Mouse (Mus musculus) cerebellum, postnatal 4 days (tissue): ENCODE results near the gene Shisal2a.

Source experiments
- DNase-seq, 2 experiments: peaks; one replicate each; pipeline ENCODE4 v3.0.0; 2022; ENCODE audit warnings: low spot score in 2 of 2, mixed read lengths in 1 of 2

The Shisal2a gene

DNA sequence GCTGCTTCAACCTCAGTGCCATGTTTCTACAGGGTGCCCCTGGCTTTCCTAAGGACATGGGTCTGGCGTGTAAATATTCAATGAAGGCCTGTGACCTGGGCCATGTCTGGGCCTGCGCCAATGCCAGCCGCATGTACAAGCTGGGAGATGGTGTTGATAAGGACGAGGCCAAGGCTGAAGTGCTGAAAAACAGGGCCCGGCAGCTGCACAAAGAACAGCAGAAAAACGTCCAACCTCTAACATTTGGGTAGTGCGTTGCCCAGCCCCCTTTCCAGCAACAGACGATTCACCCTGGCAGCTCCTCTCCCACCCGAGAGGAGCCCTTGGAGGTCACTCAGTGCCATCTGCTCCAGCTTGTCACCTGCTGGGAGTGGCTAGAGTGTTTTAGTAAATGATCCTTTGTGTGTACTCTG, 44.8 kb downstream of the Shisal2a start:
- peak in 1 of 2 experiments; percentile 13 for DNase-seq

DNA sequence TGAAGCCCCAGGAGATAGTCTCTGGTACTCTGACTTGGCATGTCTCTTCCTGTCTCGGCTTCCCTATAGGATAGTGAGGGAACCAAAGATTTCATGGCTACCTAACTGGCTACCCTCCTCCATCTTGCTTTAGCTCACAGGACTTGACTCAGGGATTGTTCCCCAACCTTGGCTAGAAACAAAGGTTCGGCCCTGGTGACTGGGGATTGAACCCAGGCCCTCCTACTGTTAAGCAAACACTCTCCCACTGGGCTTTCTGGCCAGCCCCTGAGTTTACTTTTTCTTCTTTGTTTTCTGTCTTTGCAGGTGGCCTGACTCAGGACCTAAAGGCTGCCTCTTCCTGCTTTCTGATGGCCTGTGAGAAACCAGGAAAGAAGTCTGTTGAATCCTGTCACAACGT, 45.3 kb downstream of the Shisal2a start:
- DNase-seq = no peak

GRCm38 (mm10) chr4:108336765-108337164, 46.4 kb downstream of the Shisal2a start:
- DNase-seq = no peak

GRCm38 (mm10) chr4:108335413-108335812, 47.7 kb downstream of the Shisal2a start:
- DNase-seq = no peak

DNA sequence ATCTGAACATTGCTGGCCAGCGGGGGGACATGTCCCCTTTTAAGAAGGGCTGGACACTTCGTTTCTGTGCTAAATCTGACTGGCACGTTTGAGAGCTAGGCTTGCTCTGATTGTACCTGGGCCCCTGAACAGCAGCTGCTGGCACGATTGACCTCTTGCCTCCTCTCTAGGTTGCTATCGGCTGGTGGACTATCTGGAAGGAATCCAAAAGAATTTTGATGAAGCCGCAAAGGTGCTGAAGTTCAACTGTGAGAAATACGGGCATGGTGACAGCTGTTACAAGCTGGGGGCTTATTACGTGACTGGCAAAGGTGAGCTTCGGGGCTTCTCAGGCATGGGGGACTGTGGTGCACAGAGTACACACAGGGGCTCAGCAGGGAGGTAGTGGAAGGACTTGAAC, 51.1 kb downstream of the Shisal2a start:
- DNase-seq = no peak

GRCm38 (mm10) chr4:108329840-108330239, 53.3 kb downstream of the Shisal2a start:
- DNase-seq = no peak

DNA sequence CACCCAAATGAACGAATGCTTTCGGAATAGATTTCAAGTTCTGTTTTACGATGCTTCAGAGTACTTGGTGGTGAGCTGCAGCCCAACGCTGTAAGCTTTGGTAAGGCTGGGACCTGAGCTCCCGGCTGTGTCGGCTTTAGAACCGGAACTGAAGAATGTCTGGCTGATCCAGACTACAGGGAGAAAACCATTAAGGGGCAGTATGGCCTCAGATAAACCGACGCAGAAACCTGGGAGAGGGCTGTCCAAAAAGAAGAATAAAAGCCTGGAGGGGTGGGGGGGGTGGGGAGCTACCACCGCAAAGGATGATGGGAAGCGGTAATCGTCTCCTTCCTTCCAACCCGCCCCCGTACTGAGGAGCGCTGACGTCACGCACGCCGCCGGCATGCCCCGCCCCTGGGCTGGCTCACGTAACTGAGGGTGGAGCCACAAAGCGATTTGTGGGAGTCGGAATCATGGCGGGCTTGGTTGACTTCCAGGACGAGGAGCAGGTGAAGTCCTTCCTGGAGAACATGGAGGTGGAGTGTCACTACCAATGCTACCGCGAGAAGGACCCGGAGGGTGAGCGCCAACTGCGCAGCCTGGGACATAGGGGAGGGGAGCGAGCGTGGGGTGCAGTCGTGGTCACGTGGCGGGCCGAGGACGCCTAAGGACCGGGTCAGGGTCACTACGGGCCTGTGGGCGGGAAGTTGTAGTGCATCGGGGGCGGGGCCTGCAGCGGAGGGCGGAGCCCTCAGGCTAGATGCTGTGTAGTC, 55.2 kb downstream of the Shisal2a start, which contains the start of gene Coa7:
Coa7 (plus strand) TSS at position 411 of the 755 bp plus-strand sequence.
- DNase-seq = peak; percentile 89 to 97

DNA sequence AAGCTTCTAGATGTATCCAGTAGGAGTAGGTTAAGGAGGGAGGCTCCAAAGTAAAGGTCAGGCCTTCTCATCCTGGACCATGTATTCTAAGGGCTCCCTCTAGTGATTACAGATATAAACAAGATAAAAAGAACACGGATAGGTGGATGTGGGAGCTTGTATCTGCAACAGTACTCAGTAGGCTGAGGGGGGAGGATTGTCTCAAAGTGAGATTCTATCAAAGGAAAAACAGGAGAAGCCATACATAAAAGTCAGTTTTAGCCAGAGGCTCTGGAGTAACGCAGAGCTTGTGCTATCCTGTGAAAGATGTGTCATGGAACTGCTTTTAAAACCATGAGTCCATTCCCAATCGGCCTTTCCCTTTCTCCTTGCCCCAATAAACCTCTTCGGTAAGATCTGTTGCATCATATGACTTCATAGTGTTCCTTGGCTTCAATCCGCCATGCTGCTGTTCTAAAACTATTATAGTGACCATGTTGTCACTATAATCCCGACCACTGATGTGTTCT, 56.0 kb downstream of the Shisal2a start:
- no peak for DNase-seq

DNA sequence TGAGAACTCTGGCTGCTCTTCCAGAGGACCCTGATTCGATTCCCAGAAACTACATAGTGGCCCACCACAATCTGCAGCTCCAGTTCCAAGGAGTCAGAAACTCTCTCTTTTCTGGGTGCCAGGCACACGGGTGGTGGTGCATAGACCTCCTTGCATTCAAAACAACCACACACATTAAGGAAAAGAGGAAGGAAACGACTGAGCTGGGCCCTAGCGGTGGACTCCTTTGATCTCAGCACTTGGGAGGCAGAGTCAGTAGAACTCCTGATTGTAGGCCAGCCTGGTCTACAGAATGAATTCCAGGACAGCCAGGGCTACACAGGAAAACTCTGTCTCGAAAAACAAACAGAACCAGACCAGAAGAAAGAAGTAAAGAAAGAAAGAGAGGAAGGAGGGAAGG, 59.6 kb downstream of the Shisal2a start:
- DNase-seq = no peak

GRCm38 (mm10) chr4:108320627-108321380, 62.3 kb downstream of the Shisal2a start:
- no peak for DNase-seq

- no peak for DNase-seq
Measured at GRCm38 (mm10) chr4:108319747-108320146, 63.4 kb downstream of the Shisal2a start.

- no peak for DNase-seq
Measured at GRCm38 (mm10) chr4:108318649-108319615, 64.2 kb downstream of the Shisal2a start.
